Mouse (Mus musculus) C2C12 (cell line): Measurements from ENCODE around the gene Sept1. TPM values are rescaled to one million over a fixed set of nuclear protein-coding genes. Genes with fewer than 3 reads are reported as not detected.

Source experiments
- H3K27me3 ChIP-seq: one replicate; pipeline ENCODE4 v1.6.1; 2011; ENCODE audit not compliant: control insufficient read depth, insufficient read depth, insufficient read length
- H3K36me3 ChIP-seq: one replicate; pipeline ENCODE4 v1.6.1; 2011; ENCODE audit not compliant: control insufficient read depth, insufficient read depth
- H3K4me3 ChIP-seq: one replicate; pipeline ENCODE4 v1.5.1; 2011; ENCODE audit warnings: mild to moderate bottlenecking, control low read depth; ENCODE audit not compliant: poor library complexity, insufficient read depth, severe bottlenecking
- H3K79me2 ChIP-seq: one replicate; pipeline ENCODE4 v1.6.1; 2011; ENCODE audit not compliant: control insufficient read depth, insufficient read depth
- H3K79me3 ChIP-seq: one replicate; pipeline ENCODE4 v1.6.1; 2011; ENCODE audit warnings: low read depth, control low read depth
- H3ac ChIP-seq: one replicate; pipeline ENCODE3; 2011; ENCODE audit warnings: low read depth; ENCODE audit not compliant: control insufficient read depth, insufficient read length
- CEBPB ChIP-seq: IDR thresholded peaks from one replicate; pipeline ENCODE4 v1.6.1; 2011; ENCODE audit warnings: low read depth, mild to moderate bottlenecking, control low read depth, moderate library complexity
- CTCF ChIP-seq: IDR thresholded peaks from one replicate; pipeline ENCODE4 v1.5.1; 2011; ENCODE audit not compliant: control insufficient read depth, insufficient read depth, insufficient read length
- FOSL1 ChIP-seq: IDR thresholded peaks from one replicate; pipeline ENCODE4 v1.8.0; 2011; ENCODE audit warnings: mild to moderate bottlenecking, low read length; ENCODE audit not compliant: poor library complexity, insufficient read depth, severe bottlenecking
- MAX ChIP-seq: IDR thresholded peaks from one replicate; pipeline ENCODE4 v1.6.1; 2011; ENCODE audit warnings: mild to moderate bottlenecking, control low read depth
- MYOD1 ChIP-seq: IDR thresholded peaks from one replicate; pipeline ENCODE4 v1.6.1; 2011; ENCODE audit warnings: low read depth; ENCODE audit not compliant: control insufficient read depth, insufficient read length
- MYOG ChIP-seq: IDR thresholded peaks from one replicate; pipeline ENCODE4 v1.6.1; 2011; ENCODE audit not compliant: control insufficient read depth, insufficient read length; ENCODE audit errors: extremely low read depth
- USF1 ChIP-seq: IDR thresholded peaks from one replicate; pipeline ENCODE4 v1.6.1; 2011; ENCODE audit warnings: low read depth, mild to moderate bottlenecking, control low read depth, moderate library complexity
- polyA plus RNA-seq: library from polyadenylated mRNA; unstranded; fragments of >200 nt; fragmentation: generic; extraction: Trizol; gene quantifications from one replicate; pipeline ENCODE4 v1.2.1, GENCODE M21; 2012; ENCODE audit warnings: missing spikeins

Sept1 gene
- polyA plus RNA-seq, 1 experiment: 1.7 TPM

GRCm38 (mm10) chr7:127273925-127274789 lies 41.2 kb upstream of the Sept1 start, which contains the start of gene Sephs2:
Sephs2 (minus strand) TSS chr7:127274055.
- Histone ChIP-seq H3K79me3 (peaks cover 10% of the 10 kb centered on the region), H3K36me3 (no peaks in the 10 kb centered on the region), H3K4me3 (peak within 1 kb of the TSS; percentile 55), H3K79me2 (peaks cover 15% of the 10 kb centered on the region), H3K27me3 (no peaks in the 10 kb centered on the region), H3ac (peak within 1 kb of the TSS; percentile 90)
- TF ChIP-seq CEBPB: peak; percentile 78
- TF ChIP-seq FOSL1: no peak
- TF ChIP-seq MYOD1: no peak
- TF ChIP-seq USF1: peak; percentile 70
- no peak for TF ChIP-seq MYOG
- TF ChIP-seq MAX: peak; percentile 71
- no peak for TF ChIP-seq CTCF

- H3K36me3 ChIP-seq: no peaks in the 10 kb centered on the region
- no peaks in the 10 kb centered on the region for H3K27me3 ChIP-seq
- H3K79me3 ChIP-seq: peaks cover 10% of the 10 kb centered on the region
These were observed 40.4 kb upstream of the Sept1 start for GRCm38 (mm10) chr7:127273118-127273923.

GRCm38 (mm10) chr7:127272566-127272965 lies 39.6 kb upstream of the Sept1 start:
- Histone ChIP-seq H3K79me3 (peaks cover 10% of the 10 kb centered on the region), H3K79me2 (peaks cover 15% of the 10 kb centered on the region), H3K4me3 (no peak overlapping the region), H3ac (no peak overlapping the region), H3K36me3 (no peaks in the 10 kb centered on the region), H3K27me3 (no peaks in the 10 kb centered on the region)
- TF ChIP-seq FOSL1 (no peak), CTCF (no peak), MAX (no peak), MYOG (no peak), CEBPB (no peak), USF1 (no peak), MYOD1 (no peak)

More at GRCm38 (mm10) chr7:127273118-127273923, 40.4 kb upstream of the Sept1 start:
- peak overlapping the region; percentile 90 for H3ac ChIP-seq
- peaks cover 15% of the 10 kb centered on the region for H3K79me2 ChIP-seq
- peak overlapping the region; percentile 55 for H3K4me3 ChIP-seq
- no peak for TF ChIP-seq MYOG
- TF ChIP-seq CTCF: no peak
- TF ChIP-seq USF1: no peak
- TF ChIP-seq MAX: no peak
- no peak for TF ChIP-seq FOSL1
- no peak for TF ChIP-seq MYOD1
- TF ChIP-seq CEBPB: no peak

- TF ChIP-seq MYOD1 (no peak), CEBPB (no peak)
- Histone ChIP-seq H3K27me3 (no peaks in the 10 kb centered on the region), H3K36me3 (no peaks in the 10 kb centered on the region), H3K79me2 (peaks cover 15% of the 10 kb centered on the region), H3K79me3 (peaks cover 10% of the 10 kb centered on the region), H3ac (no peak overlapping the region), H3K4me3 (no peak overlapping the region)
These were observed 38.2 kb upstream of the Sept1 start for GRCm38 (mm10) chr7:127271093-127271492.

GRCm38 (mm10) chr7:127270666-127271065 lies 37.7 kb upstream of the Sept1 start:
- Histone ChIP-seq H3K4me3 (no peak overlapping the region), H3K79me3 (peaks cover 10% of the 10 kb centered on the region), H3ac (no peak overlapping the region), H3K79me2 (peaks cover 15% of the 10 kb centered on the region), H3K27me3 (no peaks in the 10 kb centered on the region), H3K36me3 (no peaks in the 10 kb centered on the region)
- TF ChIP-seq MAX (no peak), USF1 (no peak), FOSL1 (no peak), MYOG (no peak), CEBPB (no peak), CTCF (no peak), MYOD1 (no peak)
